Mouse (Mus musculus) embryonic facial prominence, embryonic 10.5 days (tissue): ENCODE results near the gene Ctss. TPM values are rescaled to one million over a fixed set of nuclear protein-coding genes. Genes with fewer than 3 reads are reported as not detected.
A peak's percentile ranks its signal among the peaks of the same experiment; 100 is the strongest.

Experiments
- DNase-seq: peaks from one replicate; pipeline ENCODE4 v3.0.0-alpha.2; 2017; ENCODE audit warnings: low spot score
- H3K27ac ChIP-seq: fragments of 300-500 bp; sonication (generic); replicated peaks from 2 replicates; pipeline ENCODE4 v1.5.1; 2016; ENCODE audit warnings: mild to moderate bottlenecking
- H3K27me3 ChIP-seq: fragments of 300-500 bp; sonication (generic); replicated peaks from 2 replicates; pipeline ENCODE4 v1.6.1; 2016; ENCODE audit warnings: low read depth, mild to moderate bottlenecking; ENCODE audit not compliant: poor library complexity, severe bottlenecking
- H3K36me3 ChIP-seq: fragments of 300-500 bp; sonication (generic); replicated peaks from 2 replicates; pipeline ENCODE4 v1.6.1; 2016; ENCODE audit warnings: mild to moderate bottlenecking, moderate library complexity
- H3K4me1 ChIP-seq: fragments of 300-500 bp; sonication (generic); 2 replicates; pipeline ENCODE4 v1.6.1; 2016
- H3K4me3 ChIP-seq: fragments of 300-500 bp; sonication (generic); 2 replicates; pipeline ENCODE4 v1.5.1; 2016; ENCODE audit warnings: mild to moderate bottlenecking, moderate library complexity
- H3K9me3 ChIP-seq: fragments of 300-500 bp; sonication (generic); 2 replicates; pipeline ENCODE4 v1.6.1; 2016; ENCODE audit warnings: mild to moderate bottlenecking
- WGBS: fragments of 180-500 bp; shearing (Covaris S2); methylation state at CpG from one replicate; pipeline ENCODE4 v1.1.7; 2016; 5-methylcytosine and 5-hydroxymethylcytosine counted together
- polyA plus RNA-seq: library from polyadenylated mRNA; unstranded; fragments of >200 nt; fragmentation: Nextera tagmentation; extraction: Ambion mirVana; gene quantifications from 2 replicates; pipeline ENCODE4 v1.2.1, GENCODE M21; 2016

The Ctss gene
- polyA plus RNA-seq, 1 experiment from 2014 or later = 4.3 TPM

- no peaks in the 10 kb centered on the region for H3K27me3 ChIP-seq
- peaks cover 5% of the 10 kb centered on the region; the same call in 1 of the 2 replicates for H3K4me1 ChIP-seq
- H3K36me3 ChIP-seq = no peaks in the 10 kb centered on the region
- peak; percentile 77 for DNase-seq
- no peaks in the 10 kb centered on the region for H3K9me3 ChIP-seq
- 33% methylated on average over 10 of the region's 10 CpGs for WGBS
- no peak overlapping the region for H3K27ac ChIP-seq
- no peak overlapping the region for H3K4me3 ChIP-seq
Measured at GRCm38 (mm10) chr3:95517493-95517898, 9.1 kb upstream of the Ctss start.

DNA sequence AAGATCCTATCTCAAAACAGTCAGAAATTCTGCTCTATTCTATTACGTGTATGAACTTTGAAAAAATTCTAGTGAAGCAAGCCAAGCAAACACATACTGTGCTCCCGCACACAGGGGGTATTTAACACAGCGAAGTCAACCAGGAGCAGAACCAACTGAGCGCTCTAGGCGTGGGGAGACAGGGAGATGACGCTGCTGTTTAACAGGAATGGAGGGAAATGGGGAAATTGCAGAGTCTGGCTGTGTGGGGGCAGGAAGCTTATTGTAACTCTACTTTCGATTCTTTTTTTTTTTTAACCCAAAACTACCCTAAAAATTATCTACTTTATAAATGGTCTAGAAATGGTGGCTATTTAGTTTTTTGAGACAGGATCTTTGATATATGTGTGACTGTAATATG, 7.7 kb upstream of the Ctss start:
- Histone ChIP-seq H3K4me1 (peaks cover 11% of the 10 kb centered on the region; the same call in 1 of the 2 replicates), H3K27ac (no peak overlapping the region), H3K9me3 (no peaks in the 10 kb centered on the region), H3K36me3 (no peaks in the 10 kb centered on the region), H3K27me3 (no peaks in the 10 kb centered on the region), H3K4me3 (no peak overlapping the region)
- DNase-seq = no peak
- 81% methylated on average over 7 of the region's 7 CpGs for WGBS

DNA sequence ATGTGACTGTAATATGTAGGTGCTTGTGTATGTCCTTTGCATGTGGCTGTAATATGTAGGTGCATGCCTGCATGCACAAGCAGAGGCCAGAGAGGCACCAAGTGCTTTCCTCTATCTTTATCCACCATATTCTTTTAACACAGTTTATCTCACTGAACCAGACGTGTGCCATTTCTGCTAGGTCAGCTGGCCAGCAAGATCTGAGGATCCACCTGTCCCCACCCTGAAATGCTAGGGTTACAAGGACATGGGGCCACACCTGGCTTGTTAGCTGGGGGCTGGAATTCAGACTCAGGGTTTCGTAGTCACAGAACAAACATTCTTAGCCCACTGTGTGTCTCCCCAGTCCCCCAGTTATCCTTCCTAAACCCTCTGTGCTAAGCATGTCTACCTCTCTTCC, 7.3 kb upstream of the Ctss start:
- Histone ChIP-seq H3K9me3 (no peaks in the 10 kb centered on the region), H3K4me3 (no peak overlapping the region), H3K27ac (no peak overlapping the region), H3K27me3 (no peaks in the 10 kb centered on the region), H3K36me3 (no peaks in the 10 kb centered on the region), H3K4me1 (peaks cover 13% of the 10 kb centered on the region)
- DNase-seq = no peak
- 74% methylated on average over 2 of the region's 2 CpGs for WGBS

DNA sequence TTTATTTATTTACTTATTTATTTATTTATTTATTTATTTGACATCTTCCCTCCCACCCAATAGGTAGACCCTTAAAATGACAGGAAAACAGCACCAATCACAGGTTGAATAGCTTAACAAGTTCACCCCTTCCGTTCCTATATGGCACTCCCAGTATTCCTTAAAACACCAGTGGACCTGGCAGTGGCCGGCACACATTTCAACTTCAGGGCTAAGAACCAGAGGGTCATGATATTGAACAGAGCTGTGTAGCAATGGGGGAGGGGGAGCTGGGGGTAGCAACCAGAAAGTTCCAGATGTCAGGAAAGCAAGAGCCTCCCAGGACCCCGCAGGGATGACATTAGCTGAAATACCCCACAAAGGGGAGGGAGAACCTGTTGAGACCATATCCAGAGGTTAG, 6.5 kb upstream of the Ctss start:
- peaks cover 16% of the 10 kb centered on the region for H3K4me1 ChIP-seq
- no peaks in the 10 kb centered on the region for H3K9me3 ChIP-seq
- H3K27me3 ChIP-seq = no peaks in the 10 kb centered on the region
- no peak overlapping the region for H3K4me3 ChIP-seq
- 80% methylated on average over 3 of the region's 3 CpGs for WGBS
- H3K36me3 ChIP-seq = no peaks in the 10 kb centered on the region
- no peak for DNase-seq
- no peak overlapping the region; the same call in 1 of the 2 replicates for H3K27ac ChIP-seq

DNA sequence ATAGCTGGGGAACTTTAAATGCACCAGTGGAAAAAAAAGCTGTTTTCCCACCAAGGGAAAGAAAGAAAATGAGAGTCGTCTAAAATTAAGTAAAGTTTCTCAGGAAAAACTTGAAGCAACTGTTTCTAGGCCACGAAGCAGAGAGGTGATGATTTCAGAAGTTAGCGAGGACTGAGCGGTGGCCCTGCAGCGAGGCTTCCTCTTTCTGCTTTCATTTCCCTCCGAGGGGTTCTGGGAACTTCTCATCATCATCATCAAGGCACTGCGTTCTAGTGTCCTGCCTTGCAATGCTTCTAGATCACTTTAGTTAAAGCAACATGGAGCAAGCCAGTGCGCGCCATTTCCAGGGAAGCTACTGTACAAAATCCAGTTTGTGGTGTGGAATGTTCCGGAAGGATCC, 5.4 kb upstream of the Ctss start:
- DNase-seq = no peak
- WGBS = 90% methylated on average over 10 of the region's 10 CpGs
- H3K36me3 ChIP-seq = no peaks in the 10 kb centered on the region
- no peak overlapping the region for H3K27ac ChIP-seq
- H3K4me3 ChIP-seq = no peak overlapping the region
- no peaks in the 10 kb centered on the region for H3K27me3 ChIP-seq
- no peaks in the 10 kb centered on the region for H3K9me3 ChIP-seq
- peaks cover 16% of the 10 kb centered on the region for H3K4me1 ChIP-seq

DNA sequence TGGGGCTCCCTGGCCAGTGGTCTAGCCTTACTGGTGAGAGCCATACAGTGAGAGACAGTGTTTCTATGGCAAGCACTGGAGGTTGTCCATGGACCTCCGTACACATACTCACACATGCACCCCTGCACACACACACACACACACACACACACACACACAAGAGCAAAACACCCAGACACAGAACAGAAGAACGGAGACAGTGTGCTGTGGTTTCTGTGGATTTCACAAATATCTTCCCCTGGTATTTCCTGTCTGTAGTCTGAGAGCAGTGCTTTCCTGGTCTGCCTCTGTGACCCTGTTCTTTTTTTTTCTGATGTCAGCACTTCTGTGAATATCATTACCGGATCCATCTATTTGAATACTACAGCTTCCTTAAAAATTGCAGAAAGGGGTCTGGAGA, 2.9 kb upstream of the Ctss start:
- WGBS = 75% methylated on average over 3 of the region's 3 CpGs
- H3K27ac ChIP-seq = 0 out of 2 replicates have a peak overlapping the region, but pooled peaks have one; percentile 20
- peaks cover 11% of the 10 kb centered on the region for H3K4me1 ChIP-seq
- no peaks in the 10 kb centered on the region for H3K9me3 ChIP-seq
- no peak for DNase-seq
- no peak overlapping the region for H3K4me3 ChIP-seq
- no peaks in the 10 kb centered on the region for H3K27me3 ChIP-seq
- no peaks in the 10 kb centered on the region for H3K36me3 ChIP-seq

DNA sequence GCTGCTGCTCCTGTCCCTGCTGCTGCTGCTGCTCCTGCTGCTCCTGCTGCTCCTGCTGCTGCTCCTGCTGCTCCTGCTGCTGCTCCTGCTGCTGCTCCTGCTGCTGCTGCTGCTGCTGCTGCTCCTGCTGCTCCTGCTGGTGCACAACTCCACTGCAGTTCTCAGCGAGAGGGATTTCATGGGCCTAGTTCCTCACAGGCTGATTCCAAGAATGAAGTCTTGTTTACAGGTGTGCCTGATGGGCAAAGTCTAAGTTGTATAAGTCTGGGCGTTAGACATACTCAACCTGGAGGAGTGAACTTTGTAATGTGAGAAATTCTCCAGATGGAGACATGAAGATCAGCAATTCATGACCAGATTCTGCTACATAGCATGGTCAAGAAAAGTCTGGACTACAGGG, 1.9 kb upstream of the Ctss start:
- Histone ChIP-seq H3K4me1 (peaks cover 11% of the 10 kb centered on the region), H3K27me3 (no peaks in the 10 kb centered on the region), H3K27ac (no peak overlapping the region), H3K4me3 (no peak overlapping the region), H3K9me3 (no peaks in the 10 kb centered on the region), H3K36me3 (no peaks in the 10 kb centered on the region)
- 72% methylated on average over 2 of the region's 2 CpGs for WGBS
- no peak for DNase-seq

DNA sequence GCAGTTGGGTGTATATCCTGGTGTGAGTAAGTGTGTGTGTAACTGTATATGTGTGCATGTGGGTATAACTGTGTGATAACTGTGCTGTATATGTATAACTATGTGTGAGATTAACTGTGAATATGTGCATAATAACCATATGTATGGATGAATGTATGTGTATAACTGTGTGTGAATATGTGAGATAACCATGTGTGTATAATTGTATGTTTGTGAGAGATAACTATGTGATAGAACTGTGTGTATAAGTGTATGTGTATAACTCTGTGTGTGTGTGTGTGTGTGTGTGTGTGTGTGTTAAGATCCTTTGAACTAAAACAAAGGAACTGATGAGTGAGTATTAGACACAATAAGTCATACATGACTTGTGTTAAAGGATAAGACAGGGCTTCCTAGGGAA, 475 bp upstream of the Ctss start:
- Histone ChIP-seq H3K4me1 (peaks cover 11% of the 10 kb centered on the region), H3K4me3 (no peak overlapping the region), H3K36me3 (no peaks in the 10 kb centered on the region), H3K9me3 (no peaks in the 10 kb centered on the region), H3K27me3 (no peaks in the 10 kb centered on the region), H3K27ac (no peak overlapping the region)
- DNase-seq = no peak

GRCm38 (mm10) chr3:95529814-95530213, 3.2 kb downstream of the Ctss start:
- no peaks in the 10 kb centered on the region for H3K27me3 ChIP-seq
- no peaks in the 10 kb centered on the region for H3K36me3 ChIP-seq
- no peaks in the 10 kb centered on the region for H3K4me1 ChIP-seq
- H3K9me3 ChIP-seq = no peaks in the 10 kb centered on the region
- no peak for DNase-seq
- WGBS = 87% methylated on average over 6 of the region's 6 CpGs
- no peak overlapping the region for H3K4me3 ChIP-seq
- H3K27ac ChIP-seq = no peak overlapping the region

- Histone ChIP-seq H3K4me1 (no peaks in the 10 kb centered on the region), H3K9me3 (no peaks in the 10 kb centered on the region), H3K27ac (no peak overlapping the region), H3K27me3 (no peaks in the 10 kb centered on the region), H3K36me3 (no peaks in the 10 kb centered on the region), H3K4me3 (no peak overlapping the region)
- no peak for DNase-seq
- WGBS = 91% methylated on average over 1 of the region's 1 CpGs
Measured at GRCm38 (mm10) chr3:95531025-95531424, 4.4 kb downstream of the Ctss start.

- Histone ChIP-seq H3K4me3 (no peak overlapping the region), H3K9me3 (no peaks in the 10 kb centered on the region), H3K27me3 (no peaks in the 10 kb centered on the region), H3K4me1 (no peaks in the 10 kb centered on the region), H3K36me3 (no peaks in the 10 kb centered on the region), H3K27ac (no peak overlapping the region)
- no peak for DNase-seq
- 92% methylated on average over 5 of the region's 5 CpGs for WGBS
Measured at GRCm38 (mm10) chr3:95533364-95533763, 6.8 kb downstream of the Ctss start.

- no peak for DNase-seq
- Histone ChIP-seq H3K27ac (no peak overlapping the region), H3K9me3 (no peaks in the 10 kb centered on the region), H3K4me1 (no peaks in the 10 kb centered on the region), H3K4me3 (no peak overlapping the region), H3K27me3 (no peaks in the 10 kb centered on the region), H3K36me3 (no peaks in the 10 kb centered on the region)
- WGBS = 83% methylated on average over 1 of the region's 1 CpGs
Measured at GRCm38 (mm10) chr3:95534927-95535326, 8.3 kb downstream of the Ctss start.

DNA sequence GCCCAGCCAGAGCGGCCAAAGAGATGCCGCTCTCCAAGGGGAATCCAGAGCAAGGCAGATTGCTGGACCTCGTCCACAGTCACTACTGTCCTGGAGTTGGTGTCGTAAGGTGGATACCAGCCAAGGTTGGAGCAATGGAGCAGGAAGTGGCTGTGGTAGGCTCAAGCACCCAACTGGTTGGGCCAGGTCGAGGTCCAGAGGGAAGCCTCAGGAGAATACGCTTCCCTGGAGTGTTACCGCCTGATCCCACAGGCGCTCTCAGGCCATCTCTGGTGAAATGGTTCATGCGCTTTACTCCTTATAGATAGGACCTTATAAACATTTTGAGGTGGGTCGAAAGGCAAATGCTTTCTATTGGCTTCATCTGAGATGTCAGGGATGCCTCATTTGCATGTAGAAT, 12.3 kb downstream of the Ctss start:
- Histone ChIP-seq H3K9me3 (no peaks in the 10 kb centered on the region), H3K27me3 (no peaks in the 10 kb centered on the region), H3K36me3 (no peaks in the 10 kb centered on the region), H3K4me3 (no peak overlapping the region), H3K4me1 (no peaks in the 10 kb centered on the region), H3K27ac (no peak overlapping the region)
- WGBS = 91% methylated on average over 10 of the region's 10 CpGs
- DNase-seq = no peak

DNA sequence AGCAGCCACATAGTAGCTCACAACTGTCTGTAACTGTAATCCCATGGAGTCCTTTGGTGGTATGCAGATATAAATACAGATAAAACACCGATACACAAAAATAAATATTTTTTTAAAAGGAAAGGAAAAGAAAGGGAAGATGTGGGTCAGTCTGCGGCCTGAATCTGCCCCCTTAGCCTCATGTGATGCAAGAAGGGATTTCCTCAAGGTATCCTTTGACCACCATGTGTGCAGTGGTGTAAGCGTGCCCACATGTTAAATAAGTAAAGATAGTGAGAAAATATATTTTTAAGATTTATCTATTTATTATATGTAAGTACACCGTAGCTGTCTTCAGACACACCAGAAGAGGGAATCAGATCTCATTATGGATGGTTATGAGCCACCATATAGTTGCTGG, 13.3 kb downstream of the Ctss start:
- H3K9me3 ChIP-seq = no peaks in the 10 kb centered on the region
- H3K4me1 ChIP-seq = no peaks in the 10 kb centered on the region
- no peak for DNase-seq
- 91% methylated on average over 4 of the region's 4 CpGs for WGBS
- no peak overlapping the region for H3K4me3 ChIP-seq
- H3K27ac ChIP-seq = no peak overlapping the region
- H3K36me3 ChIP-seq = no peaks in the 10 kb centered on the region
- no peaks in the 10 kb centered on the region for H3K27me3 ChIP-seq
